Mouse (Mus musculus): ENCODE results near the gene Ptgds.

Ptgds gene

GRCm38 (mm10) chr2:25442682-25443081 is 27.2 kb downstream of the Ptgds start:
- DNase-seq (ENCODE audit: low spot score), result no peak

GRCm38 (mm10) chr2:25441067-25441466 is 28.8 kb downstream of the Ptgds start:
- no peak for DNase-seq (ENCODE audit: low spot score)

- no peak for DNase-seq (ENCODE audit: low spot score)
Measured at GRCm38 (mm10) chr2:25436286-25436820, 33.5 kb downstream of the Ptgds start.

GRCm38 (mm10) chr2:25434292-25434691 is 35.6 kb downstream of the Ptgds start:
- no peak for DNase-seq (ENCODE audit: low spot score)

- DNase-seq (ENCODE audit: low spot score), result no peak
Measured at GRCm38 (mm10) chr2:25433101-25433500, 36.7 kb downstream of the Ptgds start.

GRCm38 (mm10) chr2:25432326-25433098 is 37.3 kb downstream of the Ptgds start:
- no peak for DNase-seq (ENCODE audit: low spot score)

- DNase-seq (ENCODE audit: low spot score), result no peak
Measured at GRCm38 (mm10) chr2:25431308-25431855, 38.5 kb downstream of the Ptgds start.

GRCm38 (mm10) chr2:25430395-25431233 is 39.2 kb downstream of the Ptgds start:
- DNase-seq (ENCODE audit: low spot score), result no peak

GRCm38 (mm10) chr2:25429435-25430180 is 40.2 kb downstream of the Ptgds start:
- DNase-seq (ENCODE audit: low spot score), result no peak

GRCm38 (mm10) chr2:25428442-25429236 is 41.2 kb downstream of the Ptgds start, which contains the start of gene Abca2:
Abca2 (plus strand) TSS chr2:25428703.
- DNase-seq (ENCODE audit: low spot score), result peak; percentile 87

GRCm38 (mm10) chr2:25427256-25427655 is 42.6 kb downstream of the Ptgds start:
- no peak for DNase-seq (ENCODE audit: low spot score)

GRCm38 (mm10) chr2:25426721-25427191 is 43.1 kb downstream of the Ptgds start:
- DNase-seq (ENCODE audit: low spot score), result peak; percentile 32

GRCm38 (mm10) chr2:25425481-25425880 is 44.4 kb downstream of the Ptgds start:
- DNase-seq (ENCODE audit: low spot score), result no peak

- DNase-seq (ENCODE audit: low spot score), result no peak
Measured at GRCm38 (mm10) chr2:25423626-25424025, 46.2 kb downstream of the Ptgds start.

GRCm38 (mm10) chr2:25422587-25423410 is 47.0 kb downstream of the Ptgds start, which contains the start of gene Fut7:
Fut7 (plus strand) TSS chr2:25423267.
- DNase-seq (ENCODE audit: low spot score), result no peak

- DNase-seq (ENCODE audit: low spot score), result no peak
Measured at GRCm38 (mm10) chr2:25421896-25422295, 48.0 kb downstream of the Ptgds start.

GRCm38 (mm10) chr2:25417426-25417825 is 52.4 kb downstream of the Ptgds start:
- no peak for DNase-seq (ENCODE audit: low spot score)
